Mouse (Mus musculus) MEL-GATA-1-ER (cell line): Measurements from ENCODE around the gene Sec24d.
"Not testable (repeated sequence)": the region's sequence is repeated elsewhere in the genome, so short reads cannot be mapped to it uniquely, and the experiment has no call there.

Experiments used
- DNase-seq: peaks from one replicate; pipeline ENCODE4 v3.0.0-alpha.2; 2012; ENCODE audit warnings: low read depth; ENCODE audit errors: extremely low read depth

Gene Sec24d

DNA sequence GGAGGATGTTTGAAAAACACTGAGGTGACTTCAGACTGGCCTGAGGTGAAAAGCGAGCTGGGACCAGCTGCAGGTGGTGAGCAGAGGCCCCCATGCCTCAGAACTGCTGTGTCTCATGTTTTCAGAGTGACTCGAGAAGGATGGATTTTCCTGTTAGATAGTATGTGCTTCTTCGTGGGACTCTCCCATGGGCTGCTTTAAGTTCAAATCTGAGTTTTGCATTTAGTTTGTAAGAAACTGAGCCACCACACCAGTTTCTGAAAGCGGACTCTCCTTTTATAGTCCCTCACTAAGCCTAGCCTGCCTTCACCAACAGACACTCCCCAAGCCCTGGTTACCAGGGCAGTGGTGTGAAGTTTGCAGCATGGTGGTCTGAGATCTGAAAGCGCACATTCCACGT is 70.6 kb downstream of the Sec24d start:
- DNase-seq = no peak

DNA sequence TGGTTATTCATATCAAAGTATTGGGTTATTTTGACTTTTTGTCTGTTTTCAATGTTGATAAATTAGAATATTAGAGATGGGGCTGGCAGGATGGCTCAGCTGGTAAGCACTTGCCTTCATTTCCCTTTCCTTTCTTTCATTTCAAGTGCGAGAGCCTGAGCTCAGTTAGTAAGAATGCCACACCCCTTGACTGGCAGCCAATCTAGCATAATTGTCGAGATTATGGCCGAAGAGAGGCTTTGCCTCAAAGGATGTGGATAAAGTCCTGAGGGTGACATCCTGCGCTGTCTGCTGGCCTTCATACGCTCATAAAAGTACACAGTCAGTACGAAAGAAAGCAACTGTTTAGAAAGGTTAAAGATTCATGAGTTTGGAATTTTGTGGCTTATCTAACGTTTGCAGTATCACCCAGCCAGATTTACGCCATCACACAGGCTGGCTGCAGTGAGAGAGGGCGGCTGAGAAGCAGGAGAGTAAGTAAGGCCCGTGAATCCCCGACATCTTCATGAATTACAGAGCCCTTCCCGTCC is 71.5 kb downstream of the Sec24d start:
- DNase-seq = no peak

DNA sequence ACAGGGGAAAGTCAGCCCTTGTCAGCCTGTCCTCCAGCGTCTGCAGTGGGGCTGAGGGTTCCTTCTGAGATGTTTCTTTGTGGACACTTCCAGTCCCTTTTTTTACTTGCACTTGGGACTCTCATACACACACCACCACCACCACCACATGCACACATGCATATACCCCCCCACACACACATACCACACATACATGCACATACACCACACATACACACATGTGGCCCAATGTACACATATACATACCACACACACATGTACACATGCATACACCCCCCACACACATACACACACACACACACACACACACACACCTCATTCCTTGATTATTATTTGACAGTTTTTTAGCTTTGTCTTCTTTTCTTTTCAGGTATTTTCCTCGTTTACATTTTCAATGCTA is 73.8 kb downstream of the Sec24d start:
- DNase-seq = no peak

DNA sequence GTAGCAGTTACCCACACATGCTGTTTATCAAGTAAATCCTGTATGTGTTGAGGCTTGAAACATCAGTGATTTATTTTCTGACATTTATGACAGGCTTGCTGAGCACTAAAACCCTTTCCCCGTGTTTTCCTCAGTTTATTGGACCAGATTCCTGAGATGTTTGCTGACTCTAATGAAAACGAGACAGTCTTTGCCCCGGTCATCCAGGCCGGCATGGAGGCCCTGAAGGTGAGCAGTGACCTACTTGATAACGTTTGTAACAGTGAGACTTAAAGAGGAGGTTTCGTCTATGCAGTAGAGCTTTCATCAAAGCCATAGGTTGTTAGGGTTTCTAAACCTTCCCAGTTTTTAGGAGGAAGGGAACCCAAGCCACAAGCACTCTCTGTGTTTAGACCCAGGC is 76.4 kb downstream of the Sec24d start:
- DNase-seq = no peak

DNA sequence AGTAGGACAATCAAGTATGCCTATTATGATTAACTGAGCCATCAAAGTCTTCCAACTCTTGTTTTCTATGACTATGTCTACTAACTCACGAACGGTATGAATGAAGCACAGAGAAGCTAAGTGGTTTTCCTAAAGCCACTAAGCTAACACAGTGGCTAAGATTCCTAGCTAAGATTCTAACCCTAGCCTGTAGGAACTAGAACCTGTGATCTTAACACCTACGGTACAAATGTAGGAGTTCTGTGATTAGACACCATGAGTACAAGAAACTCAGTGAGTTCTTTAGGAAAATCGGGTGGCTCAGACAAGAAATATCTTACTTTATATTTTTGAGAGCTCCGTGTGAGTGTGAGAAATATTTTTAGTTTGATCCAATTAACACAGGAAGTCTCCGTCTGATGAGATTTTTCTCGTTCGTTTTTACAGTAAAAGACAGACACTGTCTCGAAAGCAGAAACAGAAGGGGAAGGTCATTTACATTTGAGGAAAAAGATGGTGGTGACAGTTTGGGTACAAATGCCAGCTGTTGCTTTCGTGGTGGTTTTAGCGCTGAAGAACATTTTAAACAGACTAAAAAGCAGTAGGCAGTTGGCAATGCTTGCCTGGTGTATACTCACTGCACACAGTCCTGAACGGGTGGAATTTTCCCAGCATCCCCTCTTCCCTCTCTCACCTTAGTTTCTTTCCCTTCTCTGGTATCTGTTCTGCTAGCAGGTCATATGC is 81.0 kb downstream of the Sec24d start:
- DNase-seq = no peak

DNA sequence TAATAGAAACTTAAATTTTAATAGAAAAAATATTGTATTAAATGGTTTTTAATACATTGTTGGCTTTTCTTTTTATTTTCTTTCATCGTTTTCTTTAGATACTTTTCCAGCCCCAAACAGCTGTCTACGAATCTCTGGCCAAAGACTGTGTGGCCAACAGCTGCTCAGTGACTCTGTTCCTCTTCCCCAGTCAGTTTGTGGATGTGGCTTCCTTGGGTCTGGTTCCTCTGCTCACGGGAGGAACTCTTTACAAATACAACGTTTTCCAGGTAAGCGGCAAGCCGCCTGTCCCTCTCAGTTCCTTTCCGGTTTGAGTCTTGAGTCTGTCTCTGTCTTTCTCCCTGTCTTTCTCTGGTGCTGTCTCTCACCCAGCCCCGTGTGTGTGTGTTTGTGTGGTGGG is 83.3 kb downstream of the Sec24d start:
- DNase-seq = no peak

DNA sequence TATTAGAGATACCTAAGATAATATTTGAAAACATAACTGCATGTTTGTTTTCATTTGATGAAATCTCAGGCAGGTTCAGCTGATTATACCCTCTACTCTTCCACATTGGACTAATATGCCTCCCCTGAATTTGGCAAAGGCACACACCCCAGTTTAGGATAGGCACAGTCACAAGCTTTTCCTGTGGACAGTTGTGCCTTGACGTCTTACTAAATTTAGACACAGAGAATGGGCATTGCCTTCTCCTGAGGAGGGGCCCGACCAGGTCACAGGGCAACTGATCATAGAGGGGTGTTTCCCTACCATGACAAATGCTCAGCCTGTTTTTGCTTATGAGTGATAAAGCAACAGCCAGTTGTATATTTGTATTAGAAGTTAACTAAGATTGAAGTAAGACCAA is 84.3 kb downstream of the Sec24d start:
- DNase-seq = no peak

DNA sequence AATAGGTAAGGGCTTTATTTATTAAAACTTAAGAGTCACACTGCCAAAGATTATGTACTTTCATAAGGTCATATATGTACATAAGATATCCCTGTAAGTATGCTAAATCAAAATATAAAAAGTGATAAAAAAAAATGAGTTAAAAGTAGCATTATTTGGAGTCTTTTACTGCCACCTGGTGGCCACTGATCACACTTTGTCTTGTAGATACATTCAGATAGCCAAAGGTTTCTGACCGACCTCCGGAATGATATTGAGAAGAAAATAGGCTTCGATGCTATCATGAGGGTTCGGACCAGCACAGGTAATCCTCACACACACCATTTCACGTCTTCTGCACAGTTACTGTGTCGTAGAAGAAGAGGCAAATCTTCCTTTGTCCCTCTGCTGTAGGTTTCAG is 85.9 kb downstream of the Sec24d start:
- DNase-seq = peak; percentile 46

DNA sequence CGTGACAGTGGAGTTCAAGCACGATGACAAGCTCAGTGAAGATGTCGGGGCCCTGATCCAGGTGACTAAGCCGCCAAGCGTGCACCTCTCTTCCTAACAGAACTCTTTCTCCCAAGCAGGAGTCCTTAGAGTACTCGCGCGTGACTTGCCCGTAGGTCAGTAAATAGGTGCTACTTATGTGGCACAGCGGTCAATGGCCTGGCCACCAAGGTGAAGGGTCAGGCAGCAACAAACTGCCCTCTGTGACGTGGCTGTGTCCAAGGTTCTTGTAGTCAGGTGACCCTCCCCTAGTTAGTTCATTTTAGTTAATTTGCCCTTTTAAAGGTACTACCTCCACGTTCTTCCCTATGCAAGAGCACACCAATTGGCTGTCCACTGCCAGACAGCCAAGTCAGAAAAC is 86.4 kb downstream of the Sec24d start:
- no peak for DNase-seq

DNA sequence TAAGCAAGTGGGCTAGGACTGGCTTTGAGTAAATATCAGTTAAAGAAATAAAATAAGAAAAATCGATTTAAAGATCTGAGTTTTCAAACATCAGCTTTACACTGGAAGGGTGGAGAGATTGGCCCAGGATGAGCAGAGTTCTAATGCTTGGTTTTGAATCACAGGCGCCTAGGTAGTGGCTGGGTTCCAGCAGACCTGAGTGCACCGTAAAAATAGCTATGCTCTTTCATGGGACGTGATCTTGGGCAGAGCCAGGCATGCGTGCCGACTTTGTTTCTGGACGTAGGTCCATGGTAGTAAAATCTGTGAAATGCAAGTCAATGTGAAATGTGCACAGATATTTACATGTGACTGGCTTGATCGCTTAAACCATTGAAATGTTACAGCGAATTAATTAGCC is 87.1 kb downstream of the Sec24d start:
- no peak for DNase-seq

DNA sequence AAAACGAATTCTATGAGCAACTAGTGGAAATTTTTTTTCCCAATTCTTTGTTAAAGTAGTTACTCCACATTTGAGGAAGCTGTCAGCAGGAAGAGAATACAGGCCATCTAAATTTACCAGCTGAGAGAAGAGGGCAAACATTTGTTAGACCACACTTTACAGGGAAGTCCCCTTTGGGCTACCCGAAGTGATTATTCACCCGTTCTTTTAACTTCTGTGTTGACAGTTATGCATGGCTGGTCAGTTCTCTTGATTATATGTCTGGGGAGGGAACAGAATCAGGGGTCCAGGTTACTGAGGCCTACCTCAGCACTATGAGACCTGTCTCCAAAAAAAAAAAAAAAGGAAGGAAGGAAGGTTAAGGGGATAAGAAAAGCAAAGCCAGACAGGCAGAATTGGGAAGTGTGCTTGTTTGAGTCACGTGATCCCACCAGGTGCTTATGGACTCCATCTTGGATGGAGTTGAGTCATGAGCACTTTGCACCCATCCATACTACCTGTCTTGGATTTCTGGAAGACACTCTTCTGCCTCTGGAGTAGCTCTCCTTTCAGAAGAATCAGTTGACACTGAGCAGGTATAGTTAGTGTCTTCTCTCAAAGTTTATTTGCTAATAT is 89.2 kb downstream of the Sec24d start:
- no peak for DNase-seq

DNA sequence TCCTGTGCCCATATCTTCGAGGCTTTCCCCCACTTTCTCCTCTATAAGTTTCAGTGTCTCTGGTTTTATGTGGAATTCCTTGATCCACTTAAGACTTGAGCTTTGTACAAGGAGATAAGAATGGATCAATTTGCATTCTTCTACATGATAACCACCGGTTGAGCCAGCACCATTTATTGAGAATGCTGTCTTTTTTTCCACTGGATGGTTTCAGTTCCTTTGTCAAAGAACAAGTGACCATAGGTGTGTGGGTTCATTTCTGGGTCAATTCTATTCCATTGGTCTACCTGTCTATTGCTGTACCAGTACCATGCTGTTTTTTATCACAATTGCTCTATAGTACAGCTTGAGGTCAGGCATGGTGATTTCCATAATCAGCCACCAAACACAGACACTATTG is 99.6 kb downstream of the Sec24d start:
- DNase-seq = not testable (repeated sequence)

DNA sequence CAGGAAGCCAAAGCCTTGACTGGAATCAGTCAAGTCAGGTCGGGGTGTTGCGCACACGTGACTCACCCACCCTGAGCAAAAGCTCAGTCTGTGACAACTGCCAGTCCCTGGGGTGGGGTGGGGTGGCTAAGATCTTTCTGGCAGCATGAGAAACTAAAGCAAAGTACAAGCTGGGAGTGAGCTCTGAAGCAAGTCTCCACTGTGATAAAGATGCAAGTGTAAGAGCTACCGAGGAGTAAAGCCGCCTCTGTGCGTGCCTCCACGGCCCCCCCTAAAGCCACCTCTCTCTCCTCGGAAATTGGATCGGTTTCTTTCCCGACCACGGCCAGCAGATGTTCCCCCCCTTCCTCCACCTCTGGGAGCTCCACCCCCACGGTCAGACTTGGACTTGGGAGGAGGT is 101.9 kb downstream of the Sec24d start:
- no peak for DNase-seq

DNA sequence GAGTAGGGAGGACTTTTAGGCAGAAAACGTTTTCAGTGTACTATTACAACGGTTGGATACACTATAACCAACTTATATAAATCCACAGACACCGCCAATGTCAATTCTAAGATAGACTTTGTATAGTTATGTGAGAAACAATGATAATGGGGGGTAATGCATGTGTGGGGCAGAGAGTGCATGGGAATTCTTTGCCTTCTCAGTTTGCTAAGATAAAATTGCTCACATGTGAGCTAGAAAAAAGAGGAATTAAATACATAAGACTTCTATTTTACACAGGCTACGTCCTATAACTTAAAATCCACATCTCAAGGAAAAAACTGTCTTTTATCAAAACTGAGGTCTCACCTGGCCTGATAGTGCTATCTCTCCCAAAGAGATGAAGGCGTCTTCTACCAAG is 103.7 kb downstream of the Sec24d start:
- no peak for DNase-seq

DNA sequence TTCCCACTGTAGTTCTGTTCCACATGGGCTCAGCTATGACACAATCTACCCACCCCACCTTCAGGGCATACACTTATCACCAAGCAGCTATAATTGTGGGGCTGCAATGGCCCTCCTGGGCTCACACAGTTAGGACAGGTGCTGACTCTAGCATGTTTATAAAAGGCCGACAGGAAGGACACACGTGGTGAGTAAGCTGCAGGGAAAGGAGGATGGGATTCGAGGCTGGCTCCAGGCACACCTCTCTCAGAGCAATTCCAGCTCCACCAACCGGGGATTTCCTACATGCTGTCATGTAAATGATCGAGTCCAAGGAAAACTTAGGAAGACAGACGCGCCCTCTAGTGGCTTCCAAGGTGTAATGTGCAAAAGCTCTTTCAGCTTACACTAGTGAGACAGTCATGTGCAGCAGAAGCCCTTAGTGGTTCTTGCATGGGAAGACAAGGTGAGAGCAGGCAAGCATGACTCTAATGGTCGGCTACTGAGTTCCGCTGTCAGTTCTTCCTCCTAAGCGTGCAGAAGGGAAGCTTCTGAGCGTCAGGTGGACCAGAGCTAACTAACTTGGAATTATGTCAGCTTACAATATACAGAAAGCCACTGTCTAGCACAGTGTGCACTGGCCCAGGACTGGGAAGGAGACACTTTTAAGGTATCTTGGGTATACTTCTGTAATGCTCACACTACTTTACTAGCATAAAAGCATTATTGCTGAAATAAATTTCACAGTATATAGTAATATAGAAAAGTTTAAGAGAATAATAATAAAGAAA is 104.7 kb downstream of the Sec24d start:
- peak; percentile 26 for DNase-seq

DNA sequence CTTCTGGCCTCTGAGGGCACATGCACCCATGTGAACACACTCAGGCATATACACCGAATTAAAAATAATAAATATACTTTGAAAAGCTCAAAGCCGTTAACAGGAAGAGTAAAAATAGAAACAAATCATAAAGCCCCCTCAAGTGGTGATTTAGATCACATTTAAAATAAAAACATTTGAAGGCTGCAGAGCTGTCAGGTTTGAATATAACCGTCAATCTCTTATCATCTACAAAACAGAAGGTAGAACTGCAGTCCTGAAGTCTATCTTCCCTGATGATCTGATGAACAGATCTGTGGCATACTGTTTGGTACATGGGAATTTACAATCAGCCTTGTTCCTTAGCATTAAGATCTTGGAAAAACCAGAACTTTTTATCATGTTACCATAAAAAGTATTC is 109.3 kb downstream of the Sec24d start:
- DNase-seq = no peak

DNA sequence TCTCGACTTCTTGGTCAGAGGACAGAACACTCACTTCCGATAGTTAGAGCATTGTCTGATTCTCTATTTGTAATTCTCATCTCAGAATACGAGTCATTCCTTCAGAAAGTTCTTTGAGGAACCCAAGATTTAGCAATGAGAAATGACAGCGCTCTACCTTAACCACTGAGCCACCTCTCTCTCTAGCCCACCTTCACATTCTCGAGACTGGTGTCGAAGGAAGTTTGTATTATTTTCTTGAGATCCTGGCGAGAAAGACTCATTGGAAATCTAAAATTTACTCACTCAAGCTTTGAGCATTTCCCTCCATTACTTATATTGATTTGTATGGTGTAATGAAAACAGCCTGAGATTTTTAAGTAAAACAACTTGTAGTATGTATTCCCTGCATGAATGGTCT is 117.2 kb downstream of the Sec24d start:
- no peak for DNase-seq

DNA sequence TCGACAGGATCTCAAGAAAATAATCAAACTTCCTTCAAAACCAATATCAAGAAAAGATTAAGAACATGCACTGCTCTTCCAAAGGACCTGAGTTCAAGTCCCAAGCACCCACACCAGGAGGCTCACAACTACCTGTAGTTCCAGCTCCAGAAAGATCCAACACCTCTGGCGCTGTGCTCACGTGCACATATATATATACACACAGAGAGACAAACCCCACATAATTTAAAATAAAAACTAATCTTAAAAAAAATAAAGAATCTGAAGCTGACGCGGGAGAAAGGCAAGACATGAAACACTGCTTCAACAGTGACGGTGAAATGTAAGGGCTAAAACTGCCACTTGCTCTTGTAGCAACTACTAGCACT is 117.8 kb downstream of the Sec24d start:
- peak; percentile 19 for DNase-seq

DNA sequence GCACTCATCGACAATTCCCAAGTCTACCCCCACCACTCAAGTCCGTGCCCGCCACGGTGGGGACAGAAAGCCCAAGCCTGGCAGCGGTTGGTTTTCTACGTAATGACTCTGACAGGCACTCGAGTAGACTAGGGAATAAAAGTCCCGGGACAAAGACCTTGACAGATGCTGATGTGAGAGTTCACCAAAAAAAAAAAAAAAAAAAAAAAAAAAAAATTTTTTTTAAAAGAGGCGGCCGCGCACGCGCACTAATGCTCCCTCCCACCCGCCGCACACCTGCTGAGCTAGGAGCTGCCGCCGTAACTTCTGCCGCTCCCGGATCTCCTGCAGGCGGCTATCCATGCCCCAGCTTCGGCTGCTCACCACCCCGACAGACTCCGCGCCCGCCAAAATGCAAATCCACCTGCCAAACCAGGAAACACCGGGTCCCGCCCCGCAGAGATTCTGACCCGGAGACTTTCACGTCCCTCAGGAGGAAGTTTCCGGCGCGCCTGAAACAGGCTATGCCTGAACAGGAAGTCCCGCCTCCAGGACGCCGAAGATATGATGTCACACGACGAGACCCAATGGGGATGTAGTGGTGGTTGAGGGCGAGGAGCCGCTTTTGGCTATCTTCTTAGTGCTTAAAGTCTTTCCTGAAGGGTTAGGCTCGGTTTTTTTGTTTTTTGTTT is 118.4 kb downstream of the Sec24d start, which contains the start of gene Mettl14:
TSS of gene Mettl14 (minus strand) at position 623 of the 671 bp plus-strand sequence.
- peak; percentile 96 for DNase-seq

DNA sequence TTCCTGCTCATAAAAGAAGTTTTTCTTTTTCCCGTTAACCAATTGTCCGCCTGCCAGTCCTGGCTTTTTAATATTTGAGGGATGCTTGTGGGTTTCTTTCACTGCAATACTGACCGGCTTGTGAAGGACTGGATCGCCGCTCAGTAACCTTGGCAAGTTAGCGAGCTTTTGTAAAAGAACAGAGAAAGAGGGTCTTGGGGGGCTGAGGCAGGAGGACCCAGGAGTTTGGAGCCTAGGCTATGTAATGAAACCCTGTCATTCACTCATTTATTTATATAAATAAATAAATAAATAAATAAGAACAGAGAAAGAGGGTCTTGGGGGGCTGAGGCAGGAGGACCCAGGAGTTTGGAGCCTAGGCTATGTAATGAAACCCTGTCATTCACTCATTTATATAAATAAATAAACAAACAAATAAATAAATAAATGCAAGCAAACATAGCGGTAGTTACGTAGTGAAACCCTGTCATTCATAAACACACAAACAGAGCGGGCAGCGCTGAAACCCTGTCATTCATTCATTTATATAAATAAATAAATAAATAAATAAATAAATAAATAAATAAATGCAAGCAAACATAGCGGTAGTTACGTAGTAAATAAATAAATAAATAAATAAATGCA is 119.0 kb downstream of the Sec24d start:
- DNase-seq = not testable (repeated sequence)

DNA sequence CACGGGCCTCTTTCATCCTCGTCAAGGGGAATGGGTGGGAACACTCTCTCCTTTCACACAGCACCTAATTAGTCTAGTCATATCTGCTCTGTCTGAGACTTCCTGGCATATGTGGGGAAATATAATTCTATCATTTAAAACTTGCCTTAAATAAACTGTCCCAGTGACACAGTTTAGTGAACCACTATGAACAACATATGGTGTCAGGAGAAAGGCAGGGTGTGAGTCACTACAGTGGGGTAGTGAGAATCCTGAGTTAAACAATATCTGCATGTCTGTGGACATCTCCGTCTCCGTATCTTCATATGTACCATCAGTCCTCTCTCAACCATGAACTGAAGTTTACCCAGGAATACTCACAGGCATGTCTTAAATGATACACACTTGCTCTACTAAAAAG is 123.9 kb downstream of the Sec24d start:
- no peak for DNase-seq
